Mouse (Mus musculus) c-Kit-positive CD71-positive TER-119-negative erythroid progenitor cells, embryonic 14.5 days (primary cell): ENCODE measurements at regions not wholly inside any gene's neighbourhood (a gene's known extent, or its start where the extent isn't known, plus 50 kb on each side); places are given as distances from the start of the nearest gene placed in this dataset.

Experiments
- DNase-seq: peaks from one replicate; pipeline ENCODE4 v3.0.0-alpha.2; 2013; ENCODE audit warnings: low read depth

DNA sequence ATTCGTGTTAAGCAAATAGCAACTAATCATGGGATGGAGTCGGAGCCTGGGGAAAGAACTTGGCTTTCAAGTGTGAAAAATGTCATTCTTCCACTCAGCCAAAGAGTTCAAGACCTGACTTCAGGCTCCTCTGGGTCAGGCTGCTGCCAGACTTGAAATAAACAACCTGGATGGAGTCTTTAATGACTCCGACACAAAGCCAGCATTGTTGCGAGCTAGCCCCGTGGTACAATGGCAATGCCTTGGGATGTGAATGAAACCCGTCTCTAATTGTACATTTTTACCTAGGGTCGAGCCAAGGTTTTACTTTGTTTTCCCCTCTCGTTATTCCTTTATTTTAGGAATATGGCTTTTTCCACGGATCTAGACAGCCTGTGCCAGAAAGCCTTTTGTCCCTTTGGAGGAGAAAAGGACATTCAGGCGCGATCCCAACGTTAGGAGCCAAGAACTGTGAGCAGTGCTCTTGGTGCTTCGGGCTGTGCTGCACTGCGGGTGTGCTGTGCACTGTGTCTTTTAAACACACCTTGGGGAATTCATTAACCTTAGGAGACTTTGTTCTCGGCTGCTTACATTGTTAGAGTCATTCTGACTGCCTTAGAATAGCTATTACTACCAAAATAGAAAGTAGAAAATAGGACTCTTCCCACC, 398.1 kb downstream of the Cd83 start:
- DNase-seq: no peak

DNA sequence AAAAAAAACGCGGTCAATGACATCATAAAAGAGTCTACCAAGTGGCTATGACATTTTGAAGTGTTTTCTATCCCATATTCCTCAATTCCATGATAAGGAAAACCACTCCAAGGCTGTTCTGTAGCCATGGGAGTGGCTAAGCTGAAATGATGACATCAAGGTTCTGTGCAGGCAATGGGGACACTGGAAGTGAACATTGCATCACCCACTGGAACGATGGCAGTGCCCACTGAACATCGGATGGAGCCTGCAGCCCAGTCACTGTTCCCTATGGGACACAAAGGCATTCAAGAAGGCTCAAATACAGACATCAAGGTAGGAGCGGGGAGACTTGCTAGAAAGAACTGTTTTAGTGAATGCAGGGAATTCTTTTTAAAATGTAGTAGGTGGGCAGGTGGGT, 410.8 kb downstream of the Cd83 start:
- no peak for DNase-seq

DNA sequence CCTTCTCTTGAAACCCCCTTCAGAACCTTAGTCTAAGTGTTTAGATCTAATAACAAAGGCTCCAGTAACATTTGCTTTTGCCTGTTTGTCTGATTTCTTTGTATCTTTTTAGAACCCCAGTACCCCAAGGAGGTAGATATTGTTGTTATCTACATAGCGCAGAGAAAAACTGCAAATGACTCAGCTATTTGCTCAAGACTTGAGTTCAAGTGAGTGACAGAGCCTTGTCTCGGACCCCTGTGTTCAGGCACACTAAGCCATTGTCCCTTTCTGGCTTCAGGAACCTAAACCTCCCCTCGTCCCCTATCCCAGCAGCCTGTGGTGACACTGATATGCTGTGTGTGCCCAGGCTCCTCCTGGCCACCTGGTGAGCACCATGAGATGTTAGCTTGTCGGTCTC, 421.5 kb downstream of the Cd83 start:
- DNase-seq: peak; percentile 53

DNA sequence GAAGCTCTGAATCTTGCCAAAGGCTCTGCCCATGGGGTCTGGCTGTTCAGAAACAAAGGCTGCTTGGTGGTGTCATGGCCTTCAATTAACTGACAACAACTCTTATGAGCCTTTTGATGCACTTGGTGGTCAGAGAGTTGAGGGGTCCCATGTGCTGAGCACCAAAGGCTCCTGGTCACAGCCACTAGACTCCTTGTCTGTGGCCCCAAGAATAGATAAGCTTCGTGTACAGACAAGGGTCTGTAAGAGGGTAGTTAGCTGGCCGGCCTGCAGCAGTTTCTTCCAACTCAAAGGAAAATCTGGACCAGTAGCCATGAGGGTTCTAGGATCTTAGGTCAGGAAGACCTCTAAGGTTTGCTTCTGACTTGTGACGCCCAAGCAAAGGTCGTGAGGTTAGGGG, 421.9 kb downstream of the Cd83 start:
- DNase-seq: no peak

DNA sequence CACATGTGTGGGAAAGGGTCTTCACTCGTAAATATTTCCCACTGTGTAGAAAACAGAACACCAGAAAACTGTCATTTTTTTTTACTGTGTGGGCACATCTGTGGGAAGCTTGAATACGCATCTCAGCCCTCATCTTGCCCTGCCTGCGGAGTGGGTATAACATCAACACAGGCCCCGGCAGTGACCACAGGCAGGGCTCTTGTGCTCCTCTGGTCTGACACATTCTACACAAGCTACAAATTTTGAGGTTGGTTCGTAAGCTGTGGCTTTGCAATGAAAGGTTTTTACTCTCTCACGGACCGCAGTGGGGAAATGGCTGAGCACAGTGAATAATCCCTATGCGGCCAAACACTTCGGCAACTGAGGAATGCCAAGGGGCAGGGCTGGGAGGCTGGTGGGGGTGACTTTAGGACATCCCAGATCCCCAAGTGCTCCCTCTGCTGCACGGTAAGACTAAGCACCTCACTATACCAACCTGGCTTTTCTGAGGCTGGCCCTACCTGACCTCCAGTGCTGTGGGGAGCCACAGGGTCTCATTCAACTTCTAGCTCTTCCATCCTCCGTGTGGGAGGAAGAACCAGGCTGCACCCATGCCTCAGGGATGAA, 422.9 kb downstream of the Cd83 start:
- no peak for DNase-seq

DNA sequence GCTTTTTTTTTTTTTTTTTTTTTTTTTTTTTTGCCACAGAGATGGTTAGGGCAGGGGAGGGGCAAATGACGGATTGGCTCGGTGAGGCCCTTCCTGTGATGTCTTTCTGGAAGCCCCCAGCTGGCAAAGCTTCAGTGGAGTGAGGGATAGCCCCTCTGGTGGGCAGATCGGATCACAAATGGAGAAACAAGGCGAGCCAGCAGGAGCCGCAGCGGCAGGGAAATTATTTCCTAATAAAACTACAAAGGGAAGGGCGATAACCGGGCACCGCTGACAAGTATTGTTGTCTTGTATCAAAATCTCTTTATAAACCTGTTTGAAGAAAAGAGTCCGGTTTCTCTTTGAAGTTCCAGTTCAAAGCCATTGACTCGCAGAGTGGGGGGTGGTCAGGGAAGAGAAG, 424.5 kb downstream of the Cd83 start:
- no peak for DNase-seq

DNA sequence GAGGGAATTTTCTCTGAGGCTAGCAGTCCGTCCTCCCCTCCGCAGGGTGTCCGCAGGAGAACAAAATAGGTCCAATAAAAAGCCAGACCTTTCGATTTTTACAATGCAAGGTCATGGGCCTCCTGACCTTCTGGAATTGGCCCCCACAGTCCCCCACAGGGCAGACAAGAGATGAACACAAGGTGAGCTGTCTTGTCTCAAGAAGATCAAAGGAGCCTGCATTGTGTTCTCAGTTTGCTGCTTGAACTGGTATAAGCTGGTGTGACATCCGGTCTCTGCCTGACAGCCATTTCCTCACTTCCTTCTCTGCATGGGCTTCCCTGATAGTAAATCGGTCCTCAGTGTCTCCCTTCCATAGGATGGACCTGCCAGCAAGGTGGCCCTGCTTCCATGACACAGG, 425.5 kb downstream of the Cd83 start:
- DNase-seq: no peak

DNA sequence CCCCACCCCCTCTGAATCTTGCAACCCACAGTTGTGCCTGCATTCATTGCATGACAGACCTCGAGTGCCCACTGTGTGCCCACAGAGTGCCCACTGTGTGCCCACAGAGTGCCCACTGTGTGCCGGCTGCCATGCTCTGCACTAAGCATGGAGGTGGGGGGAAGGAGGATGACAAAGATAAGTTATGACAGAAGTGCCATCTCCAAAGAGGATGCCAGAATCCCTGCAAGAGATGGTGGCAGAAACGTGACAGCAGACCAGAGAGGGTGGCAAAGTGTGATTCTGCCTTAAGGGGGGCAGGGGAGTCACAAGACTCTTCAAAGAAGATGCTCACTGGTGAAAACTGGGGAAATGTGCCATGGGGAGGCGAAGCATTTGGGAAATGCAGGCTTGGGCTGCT, 427.8 kb downstream of the Cd83 start:
- DNase-seq: no peak

DNA sequence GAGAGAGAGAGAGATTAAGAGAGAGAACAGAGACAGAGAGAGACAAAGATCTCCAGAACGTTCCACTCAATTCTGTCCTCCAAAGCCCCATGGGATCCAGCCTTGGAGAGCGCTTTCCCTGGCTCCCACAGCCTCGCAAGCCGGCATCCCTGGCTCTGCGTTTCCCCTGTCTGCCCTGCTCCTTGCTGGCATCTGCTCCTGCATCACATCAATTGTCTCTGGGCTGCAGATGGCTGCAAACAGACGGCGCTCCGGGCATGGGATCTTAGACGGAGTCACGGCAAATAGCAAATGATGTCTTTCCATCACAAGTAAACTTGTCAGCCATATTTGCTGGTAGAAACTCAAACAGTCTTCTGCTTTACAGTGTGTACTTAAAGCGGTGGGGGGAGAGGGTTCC, 428.4 kb downstream of the Cd83 start:
- DNase-seq: no peak

DNA sequence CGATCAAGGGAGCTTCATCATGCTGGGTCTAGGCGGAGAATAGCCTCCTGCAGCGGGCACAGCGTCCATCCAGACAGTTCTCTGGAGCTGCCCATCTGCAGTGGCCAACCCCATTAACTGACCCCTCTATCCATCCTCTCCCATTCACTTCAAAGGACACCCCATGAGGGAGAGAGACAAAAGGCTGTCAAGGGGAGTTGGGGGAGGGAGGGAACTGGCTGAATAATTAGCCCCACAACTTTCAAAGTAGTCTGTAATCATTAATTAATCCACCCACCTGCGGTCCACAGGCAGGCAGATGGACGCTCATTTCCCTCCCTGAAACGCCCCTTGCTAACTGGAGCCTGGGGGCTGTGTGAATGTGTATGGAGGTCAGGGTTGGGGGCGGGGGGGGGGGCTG, 433.7 kb downstream of the Cd83 start:
- DNase-seq: no peak

DNA sequence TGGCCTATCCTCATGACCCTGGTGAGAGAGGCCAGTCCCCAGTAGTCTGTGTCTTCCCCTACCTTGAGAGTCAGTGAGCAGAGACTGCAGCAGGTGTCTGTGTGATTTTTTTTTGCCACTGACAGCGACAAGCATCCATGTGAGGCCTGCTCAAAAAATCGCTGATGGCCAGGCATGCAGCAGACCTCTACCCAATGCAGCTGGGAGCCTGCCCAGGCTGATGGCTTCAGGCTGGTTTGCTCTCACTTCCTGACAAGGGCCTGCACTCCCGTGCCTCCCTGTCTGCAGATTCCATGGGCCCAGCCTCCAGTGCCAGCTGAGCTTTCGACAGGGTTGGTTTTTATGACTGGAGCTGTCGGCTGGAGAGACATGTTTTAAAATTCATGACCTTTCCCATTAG, 437.1 kb downstream of the Cd83 start:
- no peak for DNase-seq

DNA sequence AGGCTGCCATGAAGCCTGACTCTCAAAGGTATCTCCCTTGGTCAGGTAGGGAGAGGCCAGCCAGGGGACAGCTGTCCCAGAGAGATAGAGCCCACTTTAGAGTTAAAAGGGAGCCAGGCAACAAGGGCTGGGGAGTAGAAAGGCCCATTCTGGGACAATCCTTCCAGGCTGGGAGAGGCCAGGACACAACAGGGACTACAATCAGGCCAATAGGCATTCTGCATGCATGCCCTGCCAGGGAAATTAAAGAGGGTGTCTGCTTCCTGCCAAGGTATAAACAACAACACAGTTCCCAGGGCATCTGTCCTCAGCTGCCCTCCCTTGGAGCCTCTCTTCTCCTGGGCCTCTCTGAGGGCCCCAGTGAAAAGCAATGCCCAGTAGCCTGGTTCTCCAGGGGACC, 437.8 kb downstream of the Cd83 start:
- no peak for DNase-seq

DNA sequence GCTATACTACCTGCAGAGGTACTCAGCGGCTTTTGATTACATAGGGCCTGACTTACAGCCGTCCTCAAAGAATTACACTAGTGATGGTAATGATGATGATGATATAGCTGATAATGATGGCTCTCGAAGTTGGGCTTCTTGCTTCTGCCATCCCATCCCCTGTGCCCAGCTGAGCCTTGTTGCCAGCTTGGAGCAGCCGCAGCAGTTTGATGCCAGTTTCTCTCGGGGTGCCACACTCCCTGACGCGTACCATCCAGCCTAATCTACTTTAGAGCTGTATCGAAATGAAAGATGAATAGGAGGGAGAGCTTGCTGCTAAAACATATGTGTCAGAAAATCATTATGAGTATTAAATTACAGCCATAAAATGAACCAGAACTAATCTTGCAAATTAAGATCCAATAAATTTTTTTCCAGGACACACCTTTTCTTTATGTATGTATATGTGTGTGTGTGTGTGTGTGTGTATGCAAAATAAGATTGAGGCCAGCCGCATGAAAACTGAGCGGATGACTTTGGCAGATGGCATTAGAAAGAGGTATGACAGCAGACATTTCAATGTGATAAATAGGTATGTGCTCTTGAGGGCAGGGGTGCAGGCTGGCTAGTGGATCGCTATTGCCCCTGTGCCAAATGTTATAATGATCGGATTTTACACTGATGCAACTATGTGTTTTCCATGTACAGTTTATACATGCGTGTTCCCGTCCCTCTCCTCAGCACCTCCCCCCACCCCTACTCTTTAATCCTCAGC, 443.3 kb downstream of the Cd83 start:
- no peak for DNase-seq

DNA sequence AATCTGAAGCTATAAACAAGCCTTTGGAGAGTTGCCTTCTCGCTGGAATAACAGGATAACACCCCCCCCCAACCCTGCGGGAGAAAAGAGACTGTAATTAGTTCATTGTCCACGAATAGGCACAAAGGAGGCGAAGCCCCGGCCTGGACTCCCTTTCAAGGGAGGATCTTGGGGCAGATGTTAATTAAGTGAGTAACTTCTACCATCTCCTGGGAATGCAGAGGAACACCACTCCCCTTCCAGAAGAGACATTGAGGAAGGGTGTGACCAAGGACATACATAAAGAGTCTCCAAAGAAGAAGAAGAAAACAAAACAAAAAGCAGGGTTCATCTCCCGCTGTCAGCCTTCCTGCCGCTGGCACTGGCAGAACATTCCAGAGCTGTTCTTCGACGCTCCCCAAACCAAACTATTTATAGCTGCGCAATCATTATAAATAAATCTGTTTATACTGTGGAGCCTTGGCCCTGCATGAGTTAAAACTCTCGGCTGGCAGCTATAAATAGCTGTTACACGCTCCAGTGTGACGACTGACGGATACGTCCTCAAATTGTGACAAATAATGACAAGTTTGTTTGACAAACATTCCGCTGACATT, 444.1 kb downstream of the Cd83 start:
- DNase-seq: no peak

DNA sequence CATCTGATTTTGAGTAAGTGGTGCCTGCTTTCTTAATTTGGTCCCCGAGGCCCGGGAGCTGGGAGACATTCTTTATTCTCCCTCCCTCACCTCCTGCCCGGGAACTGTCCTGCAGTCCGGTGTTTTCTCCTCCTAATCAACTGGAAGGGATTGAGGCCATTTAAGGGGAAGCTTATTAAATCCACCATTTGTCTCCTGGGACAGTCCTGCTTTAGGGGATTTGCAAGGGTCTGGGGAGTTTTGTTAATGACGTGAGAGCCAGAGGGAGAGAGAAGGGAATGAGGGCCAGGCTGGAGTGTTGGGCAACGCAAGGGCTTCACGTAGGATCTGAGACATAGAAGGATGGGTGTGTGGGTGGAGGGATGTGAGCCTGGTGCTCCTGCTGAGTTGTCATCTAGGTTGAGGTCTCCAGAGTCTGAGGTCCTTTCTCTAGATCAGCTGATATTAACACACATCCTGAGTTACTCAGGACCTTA, 444.6 kb downstream of the Cd83 start:
- DNase-seq: no peak

DNA sequence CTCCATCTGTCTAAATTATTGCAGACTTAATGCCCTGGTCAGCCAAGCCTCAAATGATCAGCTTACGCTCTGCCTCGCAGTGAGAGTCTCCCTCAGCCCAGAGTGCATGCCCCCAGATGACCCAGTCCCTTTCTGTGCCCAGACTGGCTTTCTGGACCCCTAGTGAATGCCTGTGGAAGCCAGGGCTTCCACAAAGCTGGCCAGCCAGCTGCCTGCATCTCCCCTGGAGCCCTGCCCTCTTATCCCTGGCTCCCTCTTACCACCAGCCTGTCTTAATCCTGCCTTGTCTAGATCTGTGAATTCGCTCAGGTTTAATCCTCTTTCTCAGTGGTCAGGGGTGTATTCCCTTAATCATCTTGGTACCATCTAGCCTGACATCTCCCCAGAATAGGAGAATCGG, 446.8 kb downstream of the Cd83 start:
- DNase-seq: no peak

DNA sequence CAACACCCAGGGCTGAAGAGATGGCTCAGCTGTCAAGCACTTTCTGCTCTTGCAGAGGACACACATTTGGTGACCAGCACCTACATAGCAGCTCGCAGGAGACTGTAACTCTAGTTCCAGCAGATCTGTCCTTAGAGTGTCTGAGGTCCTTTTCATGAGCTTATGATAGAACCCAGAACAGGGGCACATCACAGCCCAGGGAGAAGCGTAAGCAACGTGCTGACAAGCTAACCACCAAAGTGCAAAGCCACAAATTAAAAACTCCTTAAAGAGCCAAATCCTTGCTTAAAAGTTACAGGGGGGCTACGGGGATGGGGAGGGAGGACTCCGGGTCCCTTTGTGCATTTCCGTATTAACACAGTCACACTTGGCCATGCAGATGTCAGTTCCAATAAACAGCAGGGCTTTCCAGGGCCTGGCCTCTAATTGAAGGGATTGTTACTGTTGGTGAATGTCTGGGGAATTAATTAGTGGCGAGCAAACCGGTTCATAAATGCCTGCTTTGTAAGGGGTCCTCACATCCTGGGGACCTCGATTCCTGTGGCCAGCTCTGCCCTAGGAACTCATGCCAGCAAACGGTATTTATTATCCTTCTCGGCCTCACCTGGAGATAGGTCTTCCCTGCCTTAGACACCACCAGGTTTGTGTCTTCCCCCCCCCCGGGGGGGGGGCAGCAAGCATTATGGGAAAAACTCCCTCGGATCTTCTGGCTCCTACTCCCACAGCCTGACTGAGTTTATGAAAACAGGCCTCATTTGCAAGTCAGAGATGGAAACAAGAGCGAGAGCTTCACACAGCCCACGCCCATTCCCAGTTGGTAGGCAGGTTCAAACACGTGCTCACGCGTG, 447.5 kb downstream of the Cd83 start:
- DNase-seq: no peak

DNA sequence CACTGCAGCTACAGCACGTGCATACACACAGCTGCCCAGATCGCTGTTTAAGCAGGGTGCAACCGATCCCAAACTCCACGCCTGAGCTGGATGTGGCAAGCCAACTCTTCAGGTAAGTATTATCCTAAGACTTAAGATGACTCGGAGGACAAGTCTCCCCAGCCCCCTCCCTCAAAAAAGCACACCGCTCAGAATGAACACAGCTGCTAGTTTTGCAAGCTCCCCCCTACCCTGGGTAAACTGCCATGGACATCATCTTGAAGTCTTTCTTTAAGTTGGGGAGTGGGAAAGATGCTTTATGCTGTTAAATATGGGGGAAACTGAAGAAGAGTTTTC, 448.1 kb downstream of the Cd83 start:
- DNase-seq: no peak

DNA sequence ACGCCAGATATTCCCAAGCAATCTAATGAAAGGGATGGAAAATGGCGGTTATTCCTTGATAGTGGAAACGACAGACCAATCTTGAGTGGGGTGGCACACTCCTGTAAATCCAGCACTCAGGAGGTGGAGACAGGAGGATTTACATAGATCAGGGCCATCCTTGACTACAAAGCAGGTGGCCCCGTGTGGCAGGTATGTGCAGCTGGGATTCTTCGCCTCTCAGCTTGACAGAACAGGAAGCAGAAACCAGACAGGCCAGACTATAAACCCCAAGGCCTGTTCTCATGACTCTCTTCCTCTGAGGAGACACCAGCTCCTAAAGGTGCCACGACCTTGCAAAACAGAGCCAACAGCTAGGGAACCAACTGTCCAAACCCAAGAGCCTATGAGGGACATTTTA, 449.7 kb downstream of the Cd83 start:
- DNase-seq: no peak

DNA sequence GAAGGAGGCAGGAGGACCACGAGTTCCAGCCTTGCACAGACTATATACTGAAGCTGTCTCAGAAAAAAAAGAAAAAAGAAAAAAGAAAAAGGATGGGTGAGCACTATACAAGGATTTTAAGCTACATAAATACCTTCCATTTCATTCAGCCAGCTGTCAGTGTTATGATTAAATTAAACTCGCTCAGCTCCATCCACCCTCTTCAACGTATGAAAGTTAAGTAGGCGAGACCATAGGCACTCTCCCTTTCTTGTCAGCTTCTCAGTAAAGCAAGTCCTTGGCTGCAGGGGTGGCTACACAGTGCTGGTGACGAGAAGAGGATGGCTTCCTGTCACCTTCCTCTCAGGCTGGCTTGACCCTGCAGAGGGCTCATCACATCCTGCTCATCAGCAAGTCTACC, 450.7 kb downstream of the Cd83 start:
- no peak for DNase-seq

DNA sequence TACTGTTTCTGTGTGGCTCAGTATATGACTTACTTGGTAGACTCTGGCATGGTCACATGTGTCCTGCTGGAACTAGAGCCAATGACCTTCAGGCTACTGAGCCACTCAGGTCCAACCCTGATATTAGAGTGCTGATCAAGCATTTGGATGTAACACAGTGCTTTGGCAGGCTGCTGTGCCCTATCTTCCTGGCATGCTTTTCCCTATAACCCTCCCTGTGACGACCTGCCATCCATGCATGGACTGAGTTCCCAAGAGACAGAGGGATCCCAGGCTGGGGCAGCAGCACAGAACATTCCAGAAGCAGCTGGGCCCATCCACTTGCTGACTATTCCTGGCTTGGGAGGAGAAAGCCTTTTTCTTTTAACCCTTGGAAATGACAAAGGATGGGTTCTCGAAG, 451.4 kb downstream of the Cd83 start:
- DNase-seq: no peak

DNA sequence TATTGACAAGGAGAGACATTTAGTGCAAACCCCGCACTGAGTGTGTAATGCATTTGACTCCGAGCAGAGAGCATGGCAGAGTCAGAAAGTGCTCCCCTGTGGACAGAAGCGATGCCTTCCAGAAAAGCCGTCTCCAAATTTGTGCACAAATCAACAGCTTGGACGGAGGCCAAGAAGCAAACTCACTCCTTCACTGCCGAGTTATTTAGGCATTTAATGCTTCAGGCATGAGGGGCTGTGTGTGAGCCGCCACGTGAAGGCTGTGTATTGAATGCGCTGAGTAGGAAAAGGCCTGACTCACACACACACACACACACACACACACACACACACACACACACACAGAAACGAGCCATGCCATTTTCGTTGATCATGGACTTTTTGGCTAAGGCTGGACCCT, 453.7 kb downstream of the Cd83 start:
- no peak for DNase-seq
